Mouse (Mus musculus): ENCODE measurements around the gene Zfp972. TPM values are rescaled to one million over a fixed set of nuclear protein-coding genes. Genes with fewer than 3 reads are reported as not detected.
"Not testable (repeated sequence)": the region's sequence is repeated elsewhere in the genome, so short reads cannot be mapped to it uniquely, and the experiment has no call there.

Zfp972 gene
- 0.64 TPM in 1 of 2 replicates, not detected in the other for polyA plus RNA-seq (2016; fragmentation: Nextera tagmentation; extraction: Ambion mirVana)

DNA sequence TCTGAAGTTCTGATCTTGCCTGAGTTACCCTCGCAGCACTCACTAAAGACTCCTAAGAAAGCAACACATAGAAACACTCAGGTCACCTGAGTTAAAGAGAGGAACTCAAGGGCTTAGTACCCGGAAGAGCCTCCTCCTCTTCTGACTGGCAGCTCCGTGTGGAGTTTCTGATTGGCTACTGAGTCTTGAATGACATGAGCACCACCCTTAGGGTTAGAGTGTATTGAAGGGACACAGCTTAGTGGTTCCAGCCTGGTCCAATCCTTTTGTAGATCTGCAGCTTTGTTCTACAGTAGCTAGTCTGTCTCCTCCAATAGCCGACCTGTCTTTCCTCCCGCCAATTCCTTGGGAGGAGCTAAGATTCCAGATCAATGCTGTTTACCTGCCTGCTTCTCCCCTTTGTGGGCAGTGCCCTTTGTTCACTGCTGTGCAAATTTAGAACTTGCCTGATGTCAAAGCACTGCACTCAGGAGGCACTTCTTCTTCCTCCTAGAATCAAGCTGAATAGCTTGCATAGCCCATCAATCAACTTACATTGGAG is at the start of gene Zfp972:
TSS of gene Zfp972 (minus strand) at position 51 of the 541 bp plus-strand sequence.
- not testable (repeated sequence) for H3K9me3 ChIP-seq; H3K4me2 ChIP-seq (replicated peaks); H3K27ac ChIP-seq; H3K4me1 ChIP-seq; H3K27me3 ChIP-seq (replicated peaks); H3K36me3 ChIP-seq; ATAC-seq (ENCODE audit: low FRiP score, low read depth); H3K4me3 ChIP-seq; H3K9ac ChIP-seq
- 59% methylated on average over 3 of the region's 5 CpGs for WGBS

DNA sequence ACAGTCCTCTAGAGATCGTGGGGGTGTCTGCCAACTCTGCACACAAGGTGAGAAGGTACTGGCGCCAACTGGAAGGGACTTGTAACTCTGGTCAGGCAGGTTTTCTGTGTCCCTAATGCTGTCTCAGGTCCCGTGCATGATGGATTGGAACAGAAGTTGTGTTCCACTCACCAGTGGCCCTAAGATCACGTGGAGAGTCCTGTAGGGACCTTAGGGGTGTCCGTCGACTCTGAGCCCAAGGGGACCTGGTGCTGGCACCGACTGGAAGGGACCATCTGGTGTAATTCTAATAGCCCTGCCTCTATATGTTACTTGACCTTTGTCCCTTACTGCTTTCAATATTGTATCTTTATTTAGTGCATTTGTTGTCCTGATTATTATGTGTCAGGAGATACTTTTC is 49.4 kb upstream of the Zfp972 start:
- not testable (repeated sequence) for H3K9ac ChIP-seq; H3K9me3 ChIP-seq; H3K36me3 ChIP-seq; H3K4me2 ChIP-seq (replicated peaks); H3K4me1 ChIP-seq; H3K27me3 ChIP-seq (replicated peaks); H3K27ac ChIP-seq; ATAC-seq (ENCODE audit: low FRiP score, low read depth); H3K4me3 ChIP-seq
- WGBS: 80% methylated on average over 7 of the region's 7 CpGs

DNA sequence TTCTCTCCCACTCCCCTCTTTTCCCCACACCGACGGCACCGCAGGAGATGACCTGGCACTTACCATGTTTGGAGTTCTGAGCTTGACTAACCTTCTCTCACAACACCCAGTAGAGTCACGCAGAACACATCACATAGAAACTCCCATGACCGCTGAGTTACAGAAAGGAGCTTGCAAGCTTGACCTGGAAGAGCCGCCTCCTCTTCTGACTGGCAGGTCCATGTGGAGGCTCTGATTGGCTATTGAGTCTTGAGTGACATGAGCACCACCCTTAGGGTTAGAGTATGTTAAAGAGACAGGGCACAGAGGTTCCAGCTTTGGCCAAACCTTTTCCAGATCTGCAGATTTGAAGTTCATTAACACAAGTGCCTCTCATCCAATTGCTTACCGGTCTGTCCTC is 31.7 kb upstream of the Zfp972 start, which contains the start of gene Gm14326:
TSS of gene Gm14326 (minus strand) at position 153 of the 400 bp plus-strand sequence.
- H3K9me3 ChIP-seq; H3K4me1 ChIP-seq; H3K27me3 ChIP-seq (replicated peaks); ATAC-seq (ENCODE audit: low FRiP score, low read depth); H3K27ac ChIP-seq; H3K36me3 ChIP-seq: not testable (repeated sequence)
- Histone ChIP-seq H3K4me3 (peak within 1 kb of the TSS; percentile 46), H3K9ac (0 out of 2 replicates have a peak within 1 kb of the TSS, but pooled peaks have one; percentile 42), H3K4me2 (replicated peaks) (peak within 1 kb of the TSS; percentile 54)
- WGBS: 1% methylated on average over 4 of the region's 7 CpGs

DNA sequence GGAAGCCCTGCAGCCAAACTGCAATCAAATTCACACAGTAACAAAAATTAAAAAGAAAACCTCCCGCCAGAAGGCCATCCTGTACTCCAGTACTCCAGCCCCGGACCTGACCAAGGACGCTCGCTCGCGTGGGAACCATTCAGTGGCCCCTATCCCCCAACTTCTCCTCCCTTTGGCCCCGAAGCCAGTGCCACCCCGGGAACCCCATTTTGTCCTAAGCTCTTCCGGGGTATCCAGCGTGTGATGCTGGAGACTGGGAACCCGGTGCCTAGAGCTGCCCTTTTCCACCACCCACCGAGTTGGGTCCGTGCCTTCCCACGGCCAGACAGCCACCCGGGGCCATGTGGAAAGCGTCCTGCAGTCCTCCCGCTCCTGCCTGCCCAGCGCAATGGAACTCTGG is 31.3 kb upstream of the Zfp972 start:
- H3K27me3 ChIP-seq (replicated peaks); ATAC-seq (ENCODE audit: low FRiP score, low read depth); H3K9me3 ChIP-seq; H3K4me1 ChIP-seq; H3K36me3 ChIP-seq; H3K27ac ChIP-seq: not testable (repeated sequence)
- Histone ChIP-seq H3K4me3 (peak overlapping the region; percentile 46), H3K9ac (0 out of 2 replicates have a peak overlapping the region, but pooled peaks have one; percentile 42), H3K4me2 (replicated peaks) (peak overlapping the region; percentile 54)
- WGBS: 1% methylated on average over 18 of the region's 18 CpGs

DNA sequence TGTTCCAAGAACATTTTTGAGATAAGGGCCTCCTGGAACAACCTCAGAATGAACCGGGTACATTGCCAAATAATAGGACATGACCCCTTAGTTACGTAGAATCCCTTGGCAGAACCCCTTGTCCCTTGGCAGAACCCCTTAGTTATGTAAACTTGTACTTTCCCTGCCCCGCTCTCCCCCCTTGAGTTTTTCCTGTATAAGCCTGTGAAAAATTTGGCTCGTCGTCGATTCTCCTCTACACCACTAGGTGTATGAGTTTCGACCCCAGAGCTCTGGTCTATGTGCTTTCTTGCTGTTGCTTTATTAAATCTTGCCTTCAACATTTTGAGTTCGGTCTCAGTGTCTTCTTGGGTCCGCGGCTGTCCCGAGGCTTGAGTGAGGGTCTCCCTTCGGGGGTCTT is 22.1 kb downstream of the Zfp972 start:
- H3K27ac ChIP-seq; H3K4me2 ChIP-seq (replicated peaks); H3K9ac ChIP-seq; ATAC-seq (ENCODE audit: low FRiP score, low read depth); H3K4me3 ChIP-seq; H3K4me1 ChIP-seq; H3K27me3 ChIP-seq (replicated peaks); H3K9me3 ChIP-seq; H3K36me3 ChIP-seq: not testable (repeated sequence)
- 100% methylated on average over 2 of the region's 12 CpGs for WGBS

DNA sequence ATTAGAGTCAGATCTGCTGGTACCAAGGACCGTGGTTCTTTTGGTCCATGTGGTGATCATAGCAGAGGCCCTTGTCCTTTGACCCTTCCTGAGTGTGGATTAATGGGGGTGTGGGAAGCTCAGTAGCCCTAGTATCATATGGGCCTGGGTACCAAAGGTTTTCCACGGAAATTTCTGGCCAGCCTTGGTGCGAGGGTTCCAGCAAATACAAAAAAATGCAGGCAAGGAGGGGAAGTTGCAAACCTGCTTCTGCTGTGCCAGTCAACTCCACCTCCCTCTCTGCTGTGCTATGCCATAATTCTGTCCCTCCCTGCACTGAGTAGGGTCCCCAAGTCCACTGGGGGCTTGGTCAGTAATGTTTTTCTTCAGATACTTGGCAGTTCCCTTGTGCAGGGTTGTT is 27.2 kb downstream of the Zfp972 start:
- not testable (repeated sequence) for H3K4me3 ChIP-seq; H3K27me3 ChIP-seq (replicated peaks); H3K4me1 ChIP-seq; ATAC-seq (ENCODE audit: low FRiP score, low read depth); H3K9ac ChIP-seq; H3K36me3 ChIP-seq; H3K9me3 ChIP-seq; H3K27ac ChIP-seq; H3K4me2 ChIP-seq (replicated peaks)
- WGBS: 85% methylated on average over 2 of the region's 3 CpGs

DNA sequence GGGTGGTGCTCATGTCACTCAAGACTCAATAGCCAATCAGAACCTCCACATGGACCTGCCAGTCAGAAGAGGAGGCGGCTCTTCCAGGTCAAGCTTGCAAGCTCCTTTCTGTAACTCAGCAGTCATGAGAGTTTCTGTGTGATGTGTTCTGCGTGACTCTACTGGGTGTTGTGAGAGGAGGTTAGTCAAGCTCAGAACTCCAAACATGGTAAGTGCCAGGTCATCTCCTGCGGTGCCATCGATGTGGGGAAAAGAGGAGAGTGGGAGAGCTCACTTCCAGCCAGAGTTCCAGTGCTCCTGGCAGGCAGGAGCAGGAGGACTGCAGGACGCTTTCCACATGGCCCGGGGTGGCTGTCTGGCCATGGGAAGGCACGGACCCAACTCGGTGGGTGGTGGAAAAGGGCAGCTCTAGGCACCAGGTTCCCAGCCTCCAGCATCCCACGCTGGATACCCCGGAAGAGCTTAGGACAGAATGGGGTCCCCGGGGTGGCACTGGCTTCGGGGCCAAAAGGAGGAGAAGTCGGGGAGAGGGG is 28.3 kb downstream of the Zfp972 start, which contains the start of gene Gm14327:
TSS of gene Gm14327 (plus strand) at position 51 of the 533 bp plus-strand sequence.
- not testable (repeated sequence) for H3K9ac ChIP-seq; H3K4me2 ChIP-seq (replicated peaks); H3K27me3 ChIP-seq (replicated peaks); ATAC-seq (ENCODE audit: low FRiP score, low read depth); H3K36me3 ChIP-seq; H3K27ac ChIP-seq; H3K4me1 ChIP-seq; H3K4me3 ChIP-seq; H3K9me3 ChIP-seq
- WGBS: 49% methylated on average over 12 of the region's 13 CpGs

DNA sequence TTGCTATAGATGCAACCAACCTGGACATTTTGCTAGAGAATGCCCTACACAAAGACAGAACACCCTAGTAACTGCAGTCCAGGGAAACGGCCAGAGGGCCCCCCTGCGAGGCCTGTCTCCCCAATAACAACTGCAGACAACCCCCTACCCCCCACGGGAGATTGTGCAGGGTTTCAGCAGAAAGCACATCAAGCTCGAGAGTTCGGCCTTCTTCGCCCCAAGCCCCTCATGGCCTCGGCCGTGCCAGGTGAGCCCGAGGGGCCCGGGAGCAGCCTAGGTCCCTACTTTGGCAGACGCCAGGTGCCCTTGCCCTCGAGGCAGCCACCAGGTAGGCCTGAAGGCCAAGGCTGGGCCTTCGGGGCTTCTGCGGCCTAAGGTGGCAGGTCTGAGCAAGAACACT is 37.7 kb downstream of the Zfp972 start:
- ATAC-seq (ENCODE audit: low FRiP score, low read depth); H3K4me1 ChIP-seq; H3K4me3 ChIP-seq; H3K9ac ChIP-seq; H3K9me3 ChIP-seq; H3K36me3 ChIP-seq; H3K27me3 ChIP-seq (replicated peaks); H3K27ac ChIP-seq; H3K4me2 ChIP-seq (replicated peaks): not testable (repeated sequence)
- WGBS: 93% methylated on average over 14 of the region's 14 CpGs

DNA sequence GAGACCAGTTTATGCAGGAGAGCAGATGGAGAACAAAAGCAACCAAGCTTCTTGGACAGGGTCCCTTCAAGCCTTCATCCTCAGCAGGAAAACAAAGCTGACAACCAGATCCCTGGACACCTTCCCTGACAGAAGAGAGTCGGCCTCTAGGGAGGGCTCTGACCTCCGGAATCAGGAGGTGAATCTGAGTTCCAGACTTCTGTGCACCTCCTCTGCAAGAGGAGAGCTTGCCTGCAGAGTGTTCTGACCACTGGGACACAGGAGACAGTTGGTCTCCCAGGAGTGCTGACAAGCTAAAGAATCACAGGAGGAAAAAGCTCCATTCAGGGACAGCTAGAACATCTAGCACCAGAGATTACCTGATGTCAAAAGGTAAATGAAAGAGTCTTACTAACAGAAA is 63.2 kb downstream of the Zfp972 start:
- H3K9me3 ChIP-seq; ATAC-seq (ENCODE audit: low FRiP score, low read depth); H3K27me3 ChIP-seq (replicated peaks); H3K4me2 ChIP-seq (replicated peaks); H3K4me3 ChIP-seq; H3K9ac ChIP-seq; H3K4me1 ChIP-seq; H3K36me3 ChIP-seq; H3K27ac ChIP-seq: not testable (repeated sequence)
- 85% methylated on average over 2 of the region's 2 CpGs for WGBS

Other genes starting within 250 kb of the Zfp972 start
- gene Gm14322, start 166.3 kb downstream of the Zfp972 start, polyA plus RNA-seq (2016; fragmentation: Nextera tagmentation; extraction: Ambion mirVana): 3.2 and 3.6 TPM in 2 replicates
- 26.3 and 27.5 TPM in 2 replicates for gene Gm14325, start 85.3 kb downstream of the Zfp972 start, polyA plus RNA-seq (2016; fragmentation: Nextera tagmentation; extraction: Ambion mirVana)
- 1.3 and 2.1 TPM in 2 replicates for gene Gm14327, start 28.5 kb downstream of the Zfp972 start, polyA plus RNA-seq (2016; fragmentation: Nextera tagmentation; extraction: Ambion mirVana)
- gene Gm14326, start 31.7 kb upstream of the Zfp972 start, polyA plus RNA-seq (2016; fragmentation: Nextera tagmentation; extraction: Ambion mirVana): 10.7 and 11.1 TPM in 2 replicates
- 8.5 and 8.9 TPM in 2 replicates for gene Zfp971, start 97.7 kb upstream of the Zfp972 start, polyA plus RNA-seq (2016; fragmentation: Nextera tagmentation; extraction: Ambion mirVana)
- 10.1 and 12.9 TPM in 2 replicates for gene Zfp931, start 152.9 kb upstream of the Zfp972 start, polyA plus RNA-seq (2016; fragmentation: Nextera tagmentation; extraction: Ambion mirVana)
- gene Phactr3, start 193.4 kb upstream of the Zfp972 start, polyA plus RNA-seq (2016; fragmentation: Nextera tagmentation; extraction: Ambion mirVana): 19.5 and 21.7 TPM in 2 replicates